Mouse (Mus musculus): ENCODE results near the gene Ddx39. TPM values are rescaled to one million over a fixed set of nuclear protein-coding genes. Genes with fewer than 3 reads are reported as not detected.

The Ddx39 gene
- polyA plus RNA-seq, 1 experiment from 2014 or later, result 183 TPM

DNA sequence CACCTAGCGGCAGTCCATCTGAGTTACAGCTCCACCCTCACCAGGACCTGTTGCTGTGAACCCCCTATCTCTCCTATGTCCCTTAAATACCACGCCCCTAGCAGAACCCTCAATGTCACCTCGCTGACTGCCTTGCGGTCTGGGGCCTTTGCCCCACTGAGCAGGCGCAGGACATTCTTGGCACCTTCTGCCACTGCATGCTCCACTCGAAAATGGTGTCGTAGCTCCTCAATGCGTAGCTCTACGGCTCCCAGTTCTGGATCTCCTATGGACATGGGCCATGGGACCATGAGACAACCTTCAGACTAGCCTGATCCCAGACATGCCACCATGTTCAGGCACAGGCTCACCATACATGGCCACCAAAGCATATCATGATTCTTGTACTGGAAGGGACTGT, 30.5 kb upstream of the Ddx39 start:
- H3K9me3 ChIP-seq (replicated peaks), result no peaks in the 10 kb centered on the region
- H3K9ac ChIP-seq, result no peak overlapping the region
- no peaks in the 10 kb centered on the region for H3K4me1 ChIP-seq
- no peak overlapping the region for H3K4me3 ChIP-seq
- H3K36me3 ChIP-seq (ENCODE audit: poor library complexity, severe bottlenecking), result peaks cover 84% of the 10 kb centered on the region
- no peaks in the 10 kb centered on the region for H3K27me3 ChIP-seq
- WGBS, result 96% methylated on average over 9 of the region's 9 CpGs
- ATAC-seq, result no peak
- no peak overlapping the region for H3K27ac ChIP-seq
- H3K4me2 ChIP-seq, result no peak overlapping the region

GRCm38 (mm10) chr8:83689264-83689663, 25.7 kb upstream of the Ddx39 start:
- Histone ChIP-seq H3K36me3 (ENCODE audit: poor library complexity, severe bottlenecking) (peaks cover 70% of the 10 kb centered on the region), H3K27ac (no peak overlapping the region), H3K9ac (no peak overlapping the region), H3K4me1 (no peaks in the 10 kb centered on the region), H3K27me3 (no peaks in the 10 kb centered on the region), H3K4me3 (no peak overlapping the region), H3K4me2 (no peak overlapping the region), H3K9me3 (replicated peaks) (no peaks in the 10 kb centered on the region)
- WGBS, result 91% methylated on average over 6 of the region's 6 CpGs
- no peak for ATAC-seq

- Histone ChIP-seq H3K4me1 (peaks cover 15% of the 10 kb centered on the region), H3K27me3 (no peaks in the 10 kb centered on the region), H3K9ac (no peak overlapping the region), H3K4me2 (no peak overlapping the region), H3K4me3 (no peak overlapping the region), H3K36me3 (ENCODE audit: poor library complexity, severe bottlenecking) (peaks cover 35% of the 10 kb centered on the region), H3K27ac (no peak overlapping the region), H3K9me3 (replicated peaks) (no peaks in the 10 kb centered on the region)
- 85% methylated on average over 10 of the region's 10 CpGs for WGBS
- no peak for ATAC-seq
These were observed 21.3 kb upstream of the Ddx39 start for GRCm38 (mm10) chr8:83693609-83694236.

GRCm38 (mm10) chr8:83694369-83695160, 20.4 kb upstream of the Ddx39 start:
- Histone ChIP-seq H3K9ac (no peak overlapping the region), H3K27ac (no peak overlapping the region), H3K36me3 (ENCODE audit: poor library complexity, severe bottlenecking) (peaks cover 33% of the 10 kb centered on the region), H3K4me3 (no peak overlapping the region), H3K4me1 (peaks cover 19% of the 10 kb centered on the region), H3K4me2 (no peak overlapping the region), H3K27me3 (no peaks in the 10 kb centered on the region), H3K9me3 (replicated peaks) (no peaks in the 10 kb centered on the region)
- 85% methylated on average over 11 of the region's 11 CpGs for WGBS
- no peak for ATAC-seq

DNA sequence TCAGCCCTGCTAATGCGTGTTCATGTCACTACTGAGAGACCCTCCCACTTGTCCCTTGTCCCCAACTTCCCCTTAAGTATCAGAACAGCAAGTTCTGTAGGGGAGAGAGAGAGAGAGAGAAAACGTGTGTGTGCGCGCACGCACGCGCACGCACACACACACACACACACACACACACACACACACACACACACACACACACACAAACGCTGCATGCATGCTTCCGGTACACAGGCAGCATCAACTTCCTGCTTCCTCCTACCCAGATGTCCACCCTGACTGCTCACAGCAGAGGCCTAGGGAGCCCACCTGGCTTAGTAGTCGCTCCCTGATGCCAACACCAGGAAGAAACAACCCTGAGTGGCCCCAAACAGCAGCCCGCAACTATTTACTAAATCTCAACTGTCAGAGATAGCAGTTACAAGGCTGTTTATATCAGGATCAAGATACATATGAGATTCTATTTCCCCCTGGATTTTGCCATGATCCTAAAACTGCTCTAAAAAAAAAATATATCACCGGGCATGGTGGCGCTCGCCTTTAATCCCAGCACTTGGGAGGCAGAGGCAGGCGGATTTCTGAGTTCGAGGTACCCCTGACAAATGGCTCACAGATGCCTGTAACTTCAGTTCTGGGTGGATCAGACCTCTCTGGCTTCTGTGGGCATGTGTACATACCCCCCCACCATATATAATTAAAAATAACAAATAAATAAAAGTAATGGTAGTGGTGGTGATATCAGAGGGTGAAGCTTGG, 19.4 kb upstream of the Ddx39 start:
- Histone ChIP-seq H3K9ac (no peak overlapping the region), H3K36me3 (ENCODE audit: poor library complexity, severe bottlenecking) (peaks cover 24% of the 10 kb centered on the region), H3K4me1 (peaks cover 22% of the 10 kb centered on the region), H3K27me3 (no peaks in the 10 kb centered on the region), H3K4me3 (no peak overlapping the region), H3K4me2 (no peak overlapping the region), H3K27ac (no peak overlapping the region), H3K9me3 (replicated peaks) (no peaks in the 10 kb centered on the region)
- WGBS, result 85% methylated on average over 15 of the region's 17 CpGs
- no peak for ATAC-seq

- peak overlapping the region; percentile 57; the same call in 1 of the 2 replicates for H3K27ac ChIP-seq
- peak overlapping the region; percentile 91 for H3K4me3 ChIP-seq
- H3K4me2 ChIP-seq, result peak overlapping the region; percentile 97
- H3K4me1 ChIP-seq, result peaks cover 22% of the 10 kb centered on the region
- no peaks in the 10 kb centered on the region for H3K27me3 ChIP-seq
- no peaks in the 10 kb centered on the region for H3K9me3 ChIP-seq (replicated peaks)
- H3K36me3 ChIP-seq (ENCODE audit: poor library complexity, severe bottlenecking), result peaks cover 3% of the 10 kb centered on the region
- WGBS, result 67% methylated on average over 19 of the region's 19 CpGs
- H3K9ac ChIP-seq, result peak overlapping the region; percentile 96
- peak; percentile 2; the same call in 1 of the 2 replicates for ATAC-seq
These were observed 17.4 kb upstream of the Ddx39 start for GRCm38 (mm10) chr8:83697374-83698220.

DNA sequence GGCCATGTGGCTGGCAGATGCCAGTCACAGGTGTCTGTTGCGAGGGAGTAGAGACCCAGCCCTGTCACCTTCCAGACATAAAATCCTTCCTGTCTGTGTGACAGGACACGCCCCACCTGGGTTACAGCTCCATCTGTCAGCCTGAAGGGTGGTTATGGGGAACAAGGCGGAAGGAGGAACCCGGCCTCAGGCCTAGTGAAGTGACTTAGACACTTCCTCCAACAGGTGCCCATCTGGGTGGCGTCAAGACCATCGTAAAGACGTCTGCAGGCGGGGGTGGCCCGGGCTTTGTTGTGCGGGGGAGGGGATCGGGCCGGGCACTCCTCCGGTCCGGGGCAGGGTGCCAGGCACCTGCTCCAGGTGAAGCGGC, 16.7 kb upstream of the Ddx39 start:
- peak overlapping the region; percentile 97 for H3K4me2 ChIP-seq
- no peaks in the 10 kb centered on the region for H3K27me3 ChIP-seq
- peak; percentile 22 for ATAC-seq
- H3K36me3 ChIP-seq (ENCODE audit: poor library complexity, severe bottlenecking), result no peaks in the 10 kb centered on the region
- H3K27ac ChIP-seq, result peak overlapping the region; percentile 69; the same call in 1 of the 2 replicates
- H3K9ac ChIP-seq, result peak overlapping the region; percentile 96
- H3K9me3 ChIP-seq (replicated peaks), result no peaks in the 10 kb centered on the region
- whole genome bisulfite sequencing, result 6% methylated on average over 15 of the region's 15 CpGs
- peak overlapping the region; percentile 91 for H3K4me3 ChIP-seq
- H3K4me1 ChIP-seq, result peaks cover 22% of the 10 kb centered on the region

DNA sequence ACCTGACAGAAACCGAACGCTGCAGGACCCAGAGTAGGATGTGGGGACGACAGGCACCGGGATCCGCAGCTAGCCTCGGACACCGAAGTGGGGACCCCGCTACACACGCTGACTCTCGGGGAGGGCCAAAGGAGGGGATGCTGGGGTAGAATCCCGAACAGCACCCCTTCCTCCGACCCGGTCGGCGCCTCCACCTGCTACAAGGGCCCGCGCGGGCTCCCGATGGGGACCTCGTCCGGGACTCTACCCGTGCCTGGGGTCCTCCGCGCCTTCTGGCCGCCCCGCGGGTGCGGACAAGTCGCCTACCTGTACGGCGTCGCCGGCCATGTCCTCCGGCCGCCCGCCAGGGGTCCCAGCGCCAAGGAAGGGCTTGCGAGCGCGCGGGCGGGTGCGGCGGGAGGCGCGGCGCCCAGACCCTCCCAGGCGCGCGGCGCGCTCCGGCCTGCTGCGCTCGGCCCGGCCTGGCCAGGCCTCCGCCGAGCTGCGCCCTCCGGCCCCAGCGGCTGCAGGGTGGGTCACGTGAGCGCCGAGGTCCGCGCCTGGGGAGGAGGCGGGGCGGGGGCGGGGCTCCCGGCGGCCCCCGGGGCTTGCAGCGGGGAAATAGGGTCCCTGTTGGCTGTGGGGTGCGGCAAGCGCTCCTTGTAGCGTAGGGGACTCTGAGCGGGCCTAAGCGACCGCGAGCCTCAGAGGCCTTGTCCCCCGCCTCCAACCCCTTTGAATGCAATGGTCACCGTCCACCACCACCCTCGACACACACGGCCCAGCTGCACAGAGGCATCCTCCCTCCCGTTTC, 16.1 kb upstream of the Ddx39 start, which contains the start of gene Pkn1:
Gene Pkn1, minus strand, starts transcription at position 519 of the 793 bp plus-strand sequence.
- under 1% methylated on average over 52 of the region's 85 CpGs for WGBS
- H3K4me3 ChIP-seq, result peak within 1 kb of the TSS; percentile 91
- H3K9ac ChIP-seq, result peak within 1 kb of the TSS; percentile 96
- H3K4me1 ChIP-seq, result peaks cover 22% of the 10 kb centered on the region
- H3K4me2 ChIP-seq, result peak within 1 kb of the TSS; percentile 97
- peak within 1 kb of the TSS; percentile 69 for H3K27ac ChIP-seq
- H3K27me3 ChIP-seq, result no peaks in the 10 kb centered on the region
- peak; percentile 87 for ATAC-seq
- H3K9me3 ChIP-seq (replicated peaks), result no peaks in the 10 kb centered on the region
- H3K36me3 ChIP-seq (ENCODE audit: poor library complexity, severe bottlenecking), result no peaks in the 10 kb centered on the region

GRCm38 (mm10) chr8:83699566-83699965, 15.4 kb upstream of the Ddx39 start:
- H3K27ac ChIP-seq, result peak overlapping the region; percentile 69; the same call in 1 of the 2 replicates
- 49% methylated on average over 9 of the region's 9 CpGs for WGBS
- H3K4me3 ChIP-seq, result peak overlapping the region; percentile 91
- peak overlapping the region; percentile 96 for H3K9ac ChIP-seq
- ATAC-seq, result no peak
- H3K4me1 ChIP-seq, result peaks cover 22% of the 10 kb centered on the region
- H3K27me3 ChIP-seq, result 0 out of 2 replicates have a peak, but pooled peaks cover 2% of the 10 kb centered on the region
- H3K4me2 ChIP-seq, result peak overlapping the region; percentile 97
- H3K36me3 ChIP-seq (ENCODE audit: poor library complexity, severe bottlenecking), result no peaks in the 10 kb centered on the region
- no peaks in the 10 kb centered on the region for H3K9me3 ChIP-seq (replicated peaks)

- ATAC-seq, result no peak
- H3K27ac ChIP-seq, result no peak overlapping the region
- H3K4me2 ChIP-seq, result no peak overlapping the region
- H3K4me3 ChIP-seq, result no peak overlapping the region
- no peaks in the 10 kb centered on the region for H3K9me3 ChIP-seq (replicated peaks)
- H3K4me1 ChIP-seq, result peaks cover 22% of the 10 kb centered on the region
- H3K36me3 ChIP-seq (ENCODE audit: poor library complexity, severe bottlenecking), result no peaks in the 10 kb centered on the region
- WGBS, result 82% methylated on average over 9 of the region's 9 CpGs
- H3K27me3 ChIP-seq, result 0 out of 2 replicates have a peak, but pooled peaks cover 4% of the 10 kb centered on the region
- no peak overlapping the region for H3K9ac ChIP-seq
These were observed 14.4 kb upstream of the Ddx39 start for GRCm38 (mm10) chr8:83700423-83701085.
